Mouse (Mus musculus) heart, embryonic 16.5 days (tissue): ENCODE results near the gene Cpe. TPM values are rescaled to one million over a fixed set of nuclear protein-coding genes. Genes with fewer than 3 reads are reported as not detected.

ENCODE experiments used
- ATAC-seq: fragments of 200-750 bp; cut with Nextera tagmentation; replicated peaks from 2 replicates; pipeline ENCODE4 v1.8.0; 2017; ENCODE audit warnings: moderate number of reproducible peaks; ENCODE audit not compliant: insufficient read depth, low FRiP score; ENCODE audit errors: extremely low read depth
- H3K27ac ChIP-seq: fragments of 300-500 bp; sonication (generic); 2 replicates; pipeline ENCODE4 v1.5.1; 2014; ENCODE audit warnings: mild to moderate bottlenecking, low read length, control low read depth, moderate library complexity
- H3K27me3 ChIP-seq: fragments of 300-500 bp; sonication (generic); 2 replicates; pipeline ENCODE4 v1.6.1; 2014; ENCODE audit warnings: low read length, mixed read lengths; ENCODE audit not compliant: control insufficient read depth, insufficient read depth
- H3K36me3 ChIP-seq: fragments of 300-500 bp; sonication (generic); 2 replicates; pipeline ENCODE4 v1.6.1; 2014; ENCODE audit not compliant: control insufficient read depth, insufficient read depth
- H3K4me1 ChIP-seq: fragments of 300-500 bp; sonication (generic); 2 replicates; pipeline ENCODE4 v1.6.1; 2014; ENCODE audit warnings: low read length, mixed read lengths; ENCODE audit not compliant: control insufficient read depth, insufficient read depth
- H3K4me2 ChIP-seq: fragments of 300-500 bp; sonication (generic); 2 replicates; pipeline ENCODE4 v1.6.1; 2014; ENCODE audit warnings: low read depth, mild to moderate bottlenecking, control low read depth, low read length
- H3K4me3 ChIP-seq: fragments of 300-500 bp; sonication (generic); 2 replicates; pipeline ENCODE4 v1.5.1; 2014; ENCODE audit warnings: mild to moderate bottlenecking, control low read depth, low read length
- H3K9ac ChIP-seq: fragments of 300-500 bp; sonication (generic); 2 replicates; pipeline ENCODE4 v1.6.1; 2014; ENCODE audit warnings: low read length, control low read depth
- H3K9me3 ChIP-seq: fragments of 300-500 bp; sonication (generic); replicated peaks from 2 replicates; pipeline ENCODE4 v1.6.1; 2016; ENCODE audit warnings: low read length; ENCODE audit not compliant: control insufficient read depth
- WGBS: fragments of 180-500 bp; shearing (Covaris S2); extraction: QIAGEN DNeasy Blood & Tissue Kit; methylation state at CpG from one replicate; pipeline ENCODE4 v1.1.7; 2014; 5-methylcytosine and 5-hydroxymethylcytosine counted together
- polyA plus RNA-seq: library from polyadenylated mRNA; unstranded; fragments of >200 nt; fragmentation: Nextera tagmentation; extraction: Ambion mirVana; gene quantifications from 2 replicates; pipeline ENCODE4 v1.2.1, GENCODE M21; 2015

Cpe gene
- polyA plus RNA-seq, result 254 and 274 TPM in 2 replicates

DNA sequence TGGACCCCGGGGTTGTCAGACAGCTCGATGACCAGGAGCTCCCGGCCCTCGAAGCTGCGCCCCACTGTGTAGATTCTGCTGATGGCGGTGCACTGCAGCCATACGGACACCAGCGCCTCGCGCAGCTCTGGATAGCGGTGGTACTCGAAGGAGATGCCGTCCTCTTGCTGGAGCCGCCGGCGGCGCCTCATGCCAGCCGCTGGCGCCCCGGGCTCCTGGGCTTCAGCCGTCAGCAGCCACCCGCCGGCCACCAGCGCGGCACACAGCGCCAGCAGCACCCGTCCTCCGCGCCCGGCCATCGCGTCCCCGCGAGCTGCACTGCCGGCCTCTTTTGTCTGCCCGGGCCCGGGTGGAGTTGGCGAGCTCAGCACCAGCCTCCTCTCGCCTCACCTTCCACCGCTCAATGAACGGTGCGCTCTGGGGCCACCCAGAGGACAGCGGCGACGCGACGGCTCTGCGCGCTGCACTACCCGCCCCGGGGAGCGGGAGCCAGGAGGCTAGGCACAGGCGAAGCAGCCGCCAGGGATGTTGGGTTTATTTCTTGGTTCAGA lies at the start of gene Cpe:
Cpe (minus strand) TSS at position 404 of the 551 bp plus-strand sequence.
- Histone ChIP-seq H3K4me1 (peaks cover 16% of the 10 kb centered on the region), H3K9ac (peak within 1 kb of the TSS; percentile 77), H3K27ac (peak within 1 kb of the TSS; percentile 83), H3K9me3 (no peaks in the 10 kb centered on the region), H3K27me3 (no peaks in the 10 kb centered on the region), H3K36me3 (no peaks in the 10 kb centered on the region), H3K4me3 (peak within 1 kb of the TSS; percentile 72), H3K4me2 (peak within 1 kb of the TSS; percentile 85)
- ATAC-seq, result peak; percentile 97
- under 1% methylated on average over 54 of the region's 54 CpGs for WGBS

- peak overlapping the region; percentile 15; the same call in 1 of the 2 replicates for H3K4me2 ChIP-seq
- 0 out of 2 replicates have a peak, but pooled peaks cover 6% of the 10 kb centered on the region for H3K4me1 ChIP-seq
- H3K4me3 ChIP-seq, result no peak overlapping the region
- WGBS, result 57% methylated on average over 13 of the region's 13 CpGs
- H3K27ac ChIP-seq, result no peak overlapping the region
- H3K27me3 ChIP-seq, result no peaks in the 10 kb centered on the region
- no peaks in the 10 kb centered on the region for H3K9me3 ChIP-seq
- no peak overlapping the region for H3K9ac ChIP-seq
- no peak for ATAC-seq
- H3K36me3 ChIP-seq, result no peaks in the 10 kb centered on the region
Observed at GRCm38 (mm10) chr8:64740547-64741211, 47.8 kb upstream of the Cpe start.

- ATAC-seq, result no peak
- 51% methylated on average over 1 of the region's 1 CpGs for WGBS
Observed at GRCm38 (mm10) chr8:64738916-64739315, 46.1 kb upstream of the Cpe start.

DNA sequence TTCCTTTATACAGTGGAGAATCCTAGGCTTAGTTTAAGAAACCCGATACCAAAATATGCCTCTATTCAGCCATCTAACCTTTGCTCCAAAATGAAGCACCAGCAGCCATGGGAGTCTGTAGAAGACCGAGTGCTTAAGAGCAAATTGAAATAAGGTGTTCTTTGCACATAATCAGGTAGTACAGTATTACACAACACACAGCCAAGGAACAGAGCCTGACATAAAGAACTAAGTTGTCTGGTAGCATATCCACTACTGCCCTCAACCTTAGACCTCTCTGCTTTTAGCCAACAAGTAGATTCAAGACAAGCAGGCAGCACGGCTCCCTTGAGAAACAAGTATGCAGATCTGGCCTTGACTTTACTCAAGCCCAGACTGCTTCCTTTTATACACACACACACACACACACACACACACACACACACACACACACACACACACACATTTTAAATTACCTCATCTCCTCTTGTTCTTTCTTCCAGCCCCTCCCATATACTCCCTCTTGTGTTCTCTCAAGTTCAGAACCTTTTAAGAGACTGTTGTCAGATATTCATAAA lies 44.0 kb upstream of the Cpe start:
- H3K4me3 ChIP-seq, result no peak overlapping the region
- no peak overlapping the region for H3K9ac ChIP-seq
- no peak overlapping the region for H3K27ac ChIP-seq
- no peaks in the 10 kb centered on the region for H3K27me3 ChIP-seq
- H3K9me3 ChIP-seq, result no peaks in the 10 kb centered on the region
- no peak overlapping the region for H3K4me2 ChIP-seq
- peaks cover 14% of the 10 kb centered on the region; the same call in 1 of the 2 replicates for H3K4me1 ChIP-seq
- ATAC-seq, result no peak
- WGBS, result 75% methylated on average over 3 of the region's 3 CpGs
- no peaks in the 10 kb centered on the region for H3K36me3 ChIP-seq

More at GRCm38 (mm10) chr8:64738916-64739315, 46.1 kb upstream of the Cpe start:
- Histone ChIP-seq H3K4me3 (no peak overlapping the region), H3K27ac (no peak overlapping the region), H3K4me1 (0 out of 2 replicates have a peak, but pooled peaks cover 6% of the 10 kb centered on the region), H3K9me3 (no peaks in the 10 kb centered on the region), H3K36me3 (no peaks in the 10 kb centered on the region), H3K4me2 (no peak overlapping the region), H3K9ac (no peak overlapping the region), H3K27me3 (no peaks in the 10 kb centered on the region)

DNA sequence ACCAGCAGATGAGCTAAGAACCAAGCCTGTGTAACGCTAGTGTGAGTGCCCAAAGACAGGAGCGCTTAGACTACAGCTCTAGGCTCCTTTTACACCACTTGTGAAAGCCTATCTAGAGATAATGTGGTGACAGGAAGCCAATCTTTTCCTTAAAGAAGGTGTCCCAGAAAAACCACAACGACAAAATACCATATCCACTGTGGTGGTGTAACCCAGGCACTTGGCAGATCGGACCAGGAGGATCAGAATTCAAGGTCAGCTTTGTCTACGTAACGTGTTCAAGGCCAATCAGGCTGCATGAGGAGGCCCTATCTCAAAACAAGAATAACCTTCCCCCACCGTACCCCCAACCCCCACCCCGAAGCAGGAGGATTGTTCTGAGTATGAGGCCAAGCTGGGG lies 42.3 kb upstream of the Cpe start:
- Histone ChIP-seq H3K4me1 (peaks cover 13% of the 10 kb centered on the region; the same call in 1 of the 2 replicates), H3K27ac (no peak overlapping the region), H3K4me3 (no peak overlapping the region), H3K4me2 (no peak overlapping the region), H3K9ac (no peak overlapping the region), H3K27me3 (no peaks in the 10 kb centered on the region), H3K9me3 (no peaks in the 10 kb centered on the region), H3K36me3 (peaks cover 5% of the 10 kb centered on the region)
- 67% methylated on average over 8 of the region's 8 CpGs for WGBS
- ATAC-seq, result no peak

- Histone ChIP-seq H3K9me3 (no peaks in the 10 kb centered on the region), H3K4me1 (peaks cover 9% of the 10 kb centered on the region; the same call in 1 of the 2 replicates), H3K36me3 (peaks cover 8% of the 10 kb centered on the region), H3K4me2 (peak within 1 kb of the TSS; percentile 87), H3K27ac (peak within 1 kb of the TSS; percentile 68), H3K27me3 (no peaks in the 10 kb centered on the region), H3K9ac (peak within 1 kb of the TSS; percentile 85), H3K4me3 (peak within 1 kb of the TSS; percentile 97)
- peak; percentile 100 for ATAC-seq
- WGBS, result under 1% methylated on average over 60 of the region's 60 CpGs
Observed at GRCm38 (mm10) chr8:64733271-64733943, 40.6 kb upstream of the Cpe start, which contains the start of gene Msmo1. Gene Msmo1, minus strand, starts transcription at chr8:64733792.

DNA sequence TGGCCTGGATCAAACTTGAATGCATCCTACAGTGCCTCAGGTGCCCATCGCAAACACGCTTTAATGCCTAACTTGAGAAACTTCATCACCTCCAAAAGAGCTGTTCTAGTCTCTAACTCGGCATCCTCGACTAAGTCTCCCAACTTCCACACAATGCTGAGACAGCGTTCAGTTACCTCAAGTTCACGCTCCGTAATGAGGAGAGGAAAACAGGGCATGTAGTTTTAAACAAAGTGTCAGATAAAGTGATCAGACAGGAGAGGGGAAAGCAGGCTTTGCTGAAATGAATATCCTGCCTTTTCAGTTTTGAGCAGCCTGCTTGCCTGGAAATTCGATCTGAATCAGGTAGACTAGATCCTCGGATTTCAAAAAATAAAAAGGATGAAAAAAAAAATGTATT lies 39.7 kb upstream of the Cpe start:
- Histone ChIP-seq H3K4me3 (peak overlapping the region; percentile 97), H3K9ac (peak overlapping the region; percentile 85), H3K27ac (no peak overlapping the region), H3K9me3 (no peaks in the 10 kb centered on the region), H3K4me1 (peaks cover 9% of the 10 kb centered on the region; the same call in 1 of the 2 replicates), H3K4me2 (peak overlapping the region; percentile 87), H3K36me3 (peaks cover 8% of the 10 kb centered on the region), H3K27me3 (no peaks in the 10 kb centered on the region)
- no peak for ATAC-seq
- 9% methylated on average over 9 of the region's 9 CpGs for WGBS

DNA sequence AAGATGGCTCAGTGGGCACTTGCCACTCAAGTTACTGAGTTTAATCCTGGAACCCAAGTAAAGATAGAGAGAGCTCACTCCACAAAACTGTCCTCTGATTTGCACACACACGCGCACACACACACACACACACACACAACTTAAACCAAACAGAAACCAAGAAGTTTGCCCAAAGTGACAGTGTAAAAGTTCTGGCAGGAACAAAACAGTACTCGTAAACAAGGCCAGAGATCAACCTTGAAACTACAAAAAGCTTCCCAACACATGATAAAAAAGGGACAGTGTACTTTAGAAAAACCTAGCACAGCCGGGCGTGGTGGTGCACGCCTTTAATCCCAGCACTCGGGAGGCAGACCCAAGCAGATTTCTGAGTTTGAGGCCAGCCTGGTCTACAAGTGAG lies 35.3 kb upstream of the Cpe start:
- H3K27me3 ChIP-seq, result no peaks in the 10 kb centered on the region
- no peak overlapping the region for H3K9ac ChIP-seq
- no peak overlapping the region for H3K4me2 ChIP-seq
- H3K4me3 ChIP-seq, result no peak overlapping the region
- H3K36me3 ChIP-seq, result peaks cover 31% of the 10 kb centered on the region
- no peak overlapping the region for H3K27ac ChIP-seq
- ATAC-seq, result no peak
- 88% methylated on average over 7 of the region's 7 CpGs for WGBS
- no peaks in the 10 kb centered on the region for H3K9me3 ChIP-seq
- peaks cover 9% of the 10 kb centered on the region; the same call in 1 of the 2 replicates for H3K4me1 ChIP-seq
